Mouse (Mus musculus) MEL (cell line): ENCODE data around the gene Olfr95.

Source experiments
- CTCF ChIP-seq, 3 experiments: IDR thresholded peaks in 2 of 3; conservative IDR thresholded peaks in 1 of 3; 2 replicates each; pipeline ENCODE4 v1.5.1; 2011 to 2012; ENCODE audit warnings: low read length in 3 of 3, low read depth in 2 of 3, mild to moderate bottlenecking in 2 of 3, improper control_type of control experiment in 1 of 3, inconsistent platforms in 1 of 3, mixed read lengths in 1 of 3, moderate library complexity in 1 of 3; ENCODE audit not compliant: control insufficient read depth in 1 of 3, insufficient read depth in 1 of 3, poor library complexity in 1 of 3, severe bottlenecking in 1 of 3
- GATA1 ChIP-seq: IDR thresholded peaks from 2 replicates; pipeline ENCODE4 v1.6.1; 2011; ENCODE audit warnings: low read depth, low read length, improper control_type of control experiment
- POLR2AphosphoS2 ChIP-seq: IDR thresholded peaks from 2 replicates; pipeline ENCODE4 v1.6.1; 2011; ENCODE audit warnings: low read length, improper control_type of control experiment
- ZC3H11A ChIP-seq: IDR thresholded peaks from 2 replicates; pipeline ENCODE4 v1.6.1; 2012; ENCODE audit warnings: low read depth, mild to moderate bottlenecking, inconsistent platforms, low read length, improper control_type of control experiment

DNA sequence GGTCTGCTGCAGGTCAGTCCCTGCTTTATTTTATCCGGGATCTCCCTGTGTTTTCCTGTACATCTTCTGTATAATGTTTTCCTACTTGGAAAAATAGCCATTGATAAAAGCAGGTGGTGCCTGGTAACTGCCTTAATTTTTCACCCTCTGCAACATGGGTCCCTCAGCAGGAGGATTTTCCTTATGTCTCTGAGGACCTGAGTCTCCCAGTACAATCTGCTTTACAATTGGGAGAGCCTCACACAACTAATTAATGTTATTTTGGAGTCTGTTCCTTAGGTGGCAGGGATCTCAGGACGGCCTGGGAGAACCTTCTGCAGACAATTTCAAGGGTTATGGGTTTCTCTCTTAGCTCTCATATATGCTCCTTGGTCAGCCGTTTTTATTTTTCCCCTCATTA, at the start of gene Olfr95:
- no peak for TF ChIP-seq CTCF (IDR thresholded peaks at IDR 0.05 in 2 of 3, conservative IDR thresholded peaks at IDR 0.05 in 1 of 3; ENCODE audit: control insufficient read depth in 1 of 3, insufficient read depth in 1 of 3, low read depth in 2 of 3, low read length in 3 of 3, poor library complexity in 1 of 3, severe bottlenecking in 1 of 3)
- TF ChIP-seq POLR2AphosphoS2: no peak
- no peak for TF ChIP-seq GATA1
- TF ChIP-seq ZC3H11A: no peak
